Mouse (Mus musculus): ENCODE measurements around the gene Olfr803. TPM values are rescaled to one million over a fixed set of nuclear protein-coding genes. Genes with fewer than 3 reads are reported as not detected.

Olfr803 gene
- not detected in 2 replicates for polyA plus RNA-seq (2012; ENCODE audit: insufficient read depth, insufficient read length, missing spikeins)

- TF ChIP-seq POLR2A (IDR thresholded peaks at IDR 0.05; ENCODE audit: borderline replicate concordance, low read depth, low read length), result no peak
- TF ChIP-seq CTCF (IDR thresholded peaks at IDR 0.05; ENCODE audit: low read depth, low read length), result no peak
These were observed at the start of gene Olfr803 for GRCm38 (mm10) chr10:129694186-129694585. Gene Olfr803 (minus strand): TSS chr10:129694286.

GRCm38 (mm10) chr10:129741821-129742220 is 47.7 kb upstream of the Olfr803 start, which contains the start of gene Olfr806:
Gene Olfr806 (minus strand): TSS chr10:129741921.
- Histone ChIP-seq H3K4me1 (ENCODE audit: control insufficient read depth, insufficient read depth, low read length) (no peaks in the 10 kb centered on the region), H3K4me3 (ENCODE audit: insufficient read depth, low read length) (no peak within 1 kb of the TSS), H3K27ac (ENCODE audit: insufficient read depth, low read depth, low read length) (no peak within 1 kb of the TSS)
- no peak for TF ChIP-seq POLR2A (IDR thresholded peaks at IDR 0.05; ENCODE audit: borderline replicate concordance, low read depth, low read length)
- no peak for TF ChIP-seq CTCF (IDR thresholded peaks at IDR 0.05; ENCODE audit: low read depth, low read length)

More at GRCm38 (mm10) chr10:129694186-129694585, at the start of gene Olfr803:
- H3K4me3 ChIP-seq (ENCODE audit: insufficient read depth, low read length), result no peak within 1 kb of the TSS
- H3K4me1 ChIP-seq (ENCODE audit: control insufficient read depth, insufficient read depth, low read length), result no peaks in the 10 kb centered on the region
- no peak within 1 kb of the TSS for H3K27ac ChIP-seq (ENCODE audit: insufficient read depth, low read depth, low read length)

- no peaks in the 10 kb centered on the region for H3K4me1 ChIP-seq (ENCODE audit: control insufficient read depth, insufficient read depth, low read length)
- no peak within 1 kb of the TSS for H3K4me3 ChIP-seq (ENCODE audit: insufficient read depth, low read length)
- TF ChIP-seq POLR2A (IDR thresholded peaks at IDR 0.05; ENCODE audit: borderline replicate concordance, low read depth, low read length), result no peak
- TF ChIP-seq CTCF (IDR thresholded peaks at IDR 0.05; ENCODE audit: low read depth, low read length), result no peak
- H3K27ac ChIP-seq (ENCODE audit: insufficient read depth, low read depth, low read length), result no peak within 1 kb of the TSS
These were observed 35.2 kb upstream of the Olfr803 start, which contains the start of gene Olfr805 for GRCm38 (mm10) chr10:129729275-129729674. Gene Olfr805 (minus strand): TSS chr10:129729375.

GRCm38 (mm10) chr10:129702910-129703309 is 8.8 kb upstream of the Olfr803 start, which contains the start of gene Olfr804:
Gene Olfr804 (plus strand): TSS chr10:129703210.
- TF ChIP-seq CTCF (IDR thresholded peaks at IDR 0.05; ENCODE audit: low read depth, low read length), result no peak
- no peak for TF ChIP-seq POLR2A (IDR thresholded peaks at IDR 0.05; ENCODE audit: borderline replicate concordance, low read depth, low read length)
- Histone ChIP-seq H3K4me1 (ENCODE audit: control insufficient read depth, insufficient read depth, low read length) (no peaks in the 10 kb centered on the region), H3K4me3 (ENCODE audit: insufficient read depth, low read length) (no peak within 1 kb of the TSS)

GRCm38 (mm10) chr10:129688069-129688468 is 6.0 kb downstream of the Olfr803 start, which contains the start of gene Olfr802:
Gene Olfr802 (minus strand): TSS chr10:129688169.
- no peaks in the 10 kb centered on the region for H3K4me1 ChIP-seq (ENCODE audit: control insufficient read depth, insufficient read depth, low read length)
- no peak within 1 kb of the TSS for H3K4me3 ChIP-seq (ENCODE audit: insufficient read depth, low read length)
- no peak within 1 kb of the TSS for H3K27ac ChIP-seq (ENCODE audit: insufficient read depth, low read depth, low read length)
- TF ChIP-seq CTCF (IDR thresholded peaks at IDR 0.05; ENCODE audit: low read depth, low read length) (no peak), POLR2A (IDR thresholded peaks at IDR 0.05; ENCODE audit: borderline replicate concordance, low read depth, low read length) (no peak)

More at GRCm38 (mm10) chr10:129702910-129703309, 8.8 kb upstream of the Olfr803 start, which contains the start of gene Olfr804:
- H3K27ac ChIP-seq (ENCODE audit: insufficient read depth, low read depth, low read length), result no peak within 1 kb of the TSS

GRCm38 (mm10) chr10:129673765-129674164 is 20.3 kb downstream of the Olfr803 start, which contains the start of gene Olfr801:
Gene Olfr801 (minus strand): TSS chr10:129673865.
- no peaks in the 10 kb centered on the region for H3K4me1 ChIP-seq (ENCODE audit: control insufficient read depth, insufficient read depth, low read length)
- no peak within 1 kb of the TSS for H3K27ac ChIP-seq (ENCODE audit: insufficient read depth, low read depth, low read length)

GRCm38 (mm10) chr10:129657394-129657793 is 36.7 kb downstream of the Olfr803 start, which contains the start of gene Olfr800:
Gene Olfr800 (plus strand): TSS chr10:129657694.
- H3K27ac ChIP-seq (ENCODE audit: insufficient read depth, low read depth, low read length), result no peak within 1 kb of the TSS
- TF ChIP-seq POLR2A (IDR thresholded peaks at IDR 0.05; ENCODE audit: borderline replicate concordance, low read depth, low read length) (no peak), CTCF (IDR thresholded peaks at IDR 0.05; ENCODE audit: low read depth, low read length) (no peak)
- H3K4me3 ChIP-seq (ENCODE audit: insufficient read depth, low read length), result no peak within 1 kb of the TSS
- no peaks in the 10 kb centered on the region for H3K4me1 ChIP-seq (ENCODE audit: control insufficient read depth, insufficient read depth, low read length)

More at GRCm38 (mm10) chr10:129673765-129674164, 20.3 kb downstream of the Olfr803 start, which contains the start of gene Olfr801:
- TF ChIP-seq POLR2A (IDR thresholded peaks at IDR 0.05; ENCODE audit: borderline replicate concordance, low read depth, low read length) (no peak), CTCF (IDR thresholded peaks at IDR 0.05; ENCODE audit: low read depth, low read length) (no peak)
- no peak within 1 kb of the TSS for H3K4me3 ChIP-seq (ENCODE audit: insufficient read depth, low read length)

- TF ChIP-seq CTCF (IDR thresholded peaks at IDR 0.05; ENCODE audit: low read depth, low read length), result no peak
- no peak for TF ChIP-seq POLR2A (IDR thresholded peaks at IDR 0.05; ENCODE audit: borderline replicate concordance, low read depth, low read length)
- Histone ChIP-seq H3K27ac (ENCODE audit: insufficient read depth, low read depth, low read length) (no peak overlapping the region), H3K4me1 (ENCODE audit: control insufficient read depth, insufficient read depth, low read length) (no peaks in the 10 kb centered on the region), H3K4me3 (ENCODE audit: insufficient read depth, low read length) (no peak overlapping the region)
These were observed 42.3 kb downstream of the Olfr803 start for GRCm38 (mm10) chr10:129651763-129652162.

Other genes starting within 250 kb of the Olfr803 start
- gene Olfr787, start 232.4 kb downstream of the Olfr803 start, polyA plus RNA-seq (2012; ENCODE audit: insufficient read depth, insufficient read length, missing spikeins), result not detected in 2 replicates
- gene Olfr788, start 223.3 kb downstream of the Olfr803 start, polyA plus RNA-seq (2012; ENCODE audit: insufficient read depth, insufficient read length, missing spikeins), result not detected in 2 replicates
- not detected in 2 replicates for gene Olfr789, start 209.5 kb downstream of the Olfr803 start, polyA plus RNA-seq (2012; ENCODE audit: insufficient read depth, insufficient read length, missing spikeins)
- not detected in 2 replicates for gene Olfr790, start 195.8 kb downstream of the Olfr803 start, polyA plus RNA-seq (2012; ENCODE audit: insufficient read depth, insufficient read length, missing spikeins)
- gene Olfr791, start 172.5 kb downstream of the Olfr803 start, polyA plus RNA-seq (2012; ENCODE audit: insufficient read depth, insufficient read length, missing spikeins), result not detected in 2 replicates
- gene Olfr792, start 155.1 kb downstream of the Olfr803 start, polyA plus RNA-seq (2012; ENCODE audit: insufficient read depth, insufficient read length, missing spikeins), result not detected in 2 replicates
- gene Olfr794, start 126.6 kb downstream of the Olfr803 start, polyA plus RNA-seq (2012; ENCODE audit: insufficient read depth, insufficient read length, missing spikeins), result not detected in 2 replicates
- gene Olfr796, start 81.7 kb downstream of the Olfr803 start, polyA plus RNA-seq (2012; ENCODE audit: insufficient read depth, insufficient read length, missing spikeins), result 0.23 TPM in 1 of 2 replicates, not detected in the other
- not detected in 2 replicates for gene Olfr798, start 66.4 kb downstream of the Olfr803 start, polyA plus RNA-seq (2012; ENCODE audit: insufficient read depth, insufficient read length, missing spikeins)
- gene Olfr799, start 56.8 kb downstream of the Olfr803 start, polyA plus RNA-seq (2012; ENCODE audit: insufficient read depth, insufficient read length, missing spikeins), result not detected in 2 replicates
- not detected in 2 replicates for gene Olfr800, start 36.6 kb downstream of the Olfr803 start, polyA plus RNA-seq (2012; ENCODE audit: insufficient read depth, insufficient read length, missing spikeins)
- not detected in 2 replicates for gene Olfr801, start 20.4 kb downstream of the Olfr803 start, polyA plus RNA-seq (2012; ENCODE audit: insufficient read depth, insufficient read length, missing spikeins)
- gene Olfr802, start 6.1 kb downstream of the Olfr803 start, polyA plus RNA-seq (2012; ENCODE audit: insufficient read depth, insufficient read length, missing spikeins), result not detected in 2 replicates
- gene Olfr804, start 8.9 kb upstream of the Olfr803 start, polyA plus RNA-seq (2012; ENCODE audit: insufficient read depth, insufficient read length, missing spikeins), result 0.31 TPM in 1 of 2 replicates, not detected in the other
- not detected in 2 replicates for gene Olfr805, start 35.1 kb upstream of the Olfr803 start, polyA plus RNA-seq (2012; ENCODE audit: insufficient read depth, insufficient read length, missing spikeins)
- not detected in 2 replicates for gene Olfr806, start 47.6 kb upstream of the Olfr803 start, polyA plus RNA-seq (2012; ENCODE audit: insufficient read depth, insufficient read length, missing spikeins)
- not detected in 2 replicates for gene Olfr807, start 63.5 kb upstream of the Olfr803 start, polyA plus RNA-seq (2012; ENCODE audit: insufficient read depth, insufficient read length, missing spikeins)
- 0.17 TPM in 1 of 2 replicates, not detected in the other for gene Olfr808, start 71.2 kb upstream of the Olfr803 start, polyA plus RNA-seq (2012; ENCODE audit: insufficient read depth, insufficient read length, missing spikeins)
- not detected in 2 replicates for gene Olfr809, start 80.4 kb upstream of the Olfr803 start, polyA plus RNA-seq (2012; ENCODE audit: insufficient read depth, insufficient read length, missing spikeins)
- not detected in 2 replicates for gene Olfr810, start 100.6 kb upstream of the Olfr803 start, polyA plus RNA-seq (2012; ENCODE audit: insufficient read depth, insufficient read length, missing spikeins)
- gene Olfr811, start 110.1 kb upstream of the Olfr803 start, polyA plus RNA-seq (2012; ENCODE audit: insufficient read depth, insufficient read length, missing spikeins), result not detected in 2 replicates
- not detected in 2 replicates for gene Olfr812, start 151.8 kb upstream of the Olfr803 start, polyA plus RNA-seq (2012; ENCODE audit: insufficient read depth, insufficient read length, missing spikeins)
- gene Olfr813, start 161.1 kb upstream of the Olfr803 start, polyA plus RNA-seq (2012; ENCODE audit: insufficient read depth, insufficient read length, missing spikeins), result not detected in 2 replicates
- 0.23 TPM in 1 of 2 replicates, not detected in the other for gene Olfr814, start 185.6 kb upstream of the Olfr803 start, polyA plus RNA-seq (2012; ENCODE audit: insufficient read depth, insufficient read length, missing spikeins)
- gene Olfr815, start 211.6 kb upstream of the Olfr803 start, polyA plus RNA-seq (2012; ENCODE audit: insufficient read depth, insufficient read length, missing spikeins), result not detected in 2 replicates
- not detected in 2 replicates for gene Olfr816, start 221.3 kb upstream of the Olfr803 start, polyA plus RNA-seq (2012; ENCODE audit: insufficient read depth, insufficient read length, missing spikeins)